Mouse (Mus musculus) mouse embryonic stem cell (cell line): Measurements from ENCODE around the gene Slc43a2.
"Not testable (repeated sequence)": the region's sequence is repeated elsewhere in the genome, so short reads cannot be mapped to it uniquely, and the experiment has no call there.

Experiments
- in situ Hi-C, 2 experiments: fragments of 300-500 bp; cut with MboI; formaldehyde crosslinking; loops; 1 replicate in 1 of 2; 3 replicates in 1 of 2; pipeline ENCODE4 v1.14.3; 2019 to 2020; ENCODE audit warnings: low sequenced_read_pairs in 2 of 2, low pct_unique_long_range_greater_than_20kb in 1 of 2, mixed read lengths in 1 of 2; ENCODE audit not compliant: unreplicated experiment in 1 of 2

The Slc43a2 gene

GRCm38 (mm10) chr11:75540710-75541581, 9.5 kb downstream of the Slc43a2 start:
- in situ Hi-C loops = no loop called here

- in situ Hi-C loops = no loop called here
Measured at GRCm38 (mm10) chr11:75544713-75545112, 13.2 kb downstream of the Slc43a2 start.

- in situ Hi-C loops = no loop called here
Measured at GRCm38 (mm10) chr11:75546057-75546456, 14.6 kb downstream of the Slc43a2 start.

- in situ Hi-C loops = no loop called here
Measured at GRCm38 (mm10) chr11:75549658-75550111, 18.2 kb downstream of the Slc43a2 start.

- in situ Hi-C loops = no loop called here
Measured at GRCm38 (mm10) chr11:75550200-75550946, 18.9 kb downstream of the Slc43a2 start.

GRCm38 (mm10) chr11:75551321-75551720, 19.8 kb downstream of the Slc43a2 start:
- in situ Hi-C loops = no loop called here

- in situ Hi-C loops = no loop called here
Measured at GRCm38 (mm10) chr11:75551961-75552441, 20.5 kb downstream of the Slc43a2 start.

- in situ Hi-C loops = no loop called here
Measured at GRCm38 (mm10) chr11:75552906-75553482, 21.5 kb downstream of the Slc43a2 start.

GRCm38 (mm10) chr11:75556006-75556405, 24.5 kb downstream of the Slc43a2 start:
- in situ Hi-C loops = not testable (repeated sequence)

- in situ Hi-C loops = no loop called here
Measured at GRCm38 (mm10) chr11:75557142-75557541, 25.6 kb downstream of the Slc43a2 start.

GRCm38 (mm10) chr11:75558101-75558500, 26.6 kb downstream of the Slc43a2 start:
- in situ Hi-C loops = no loop called here

GRCm38 (mm10) chr11:75559870-75560504, 28.5 kb downstream of the Slc43a2 start:
- in situ Hi-C loops = no loop called here

GRCm38 (mm10) chr11:75560530-75561409, 29.3 kb downstream of the Slc43a2 start:
- in situ Hi-C loops = no loop called here

- in situ Hi-C loops = no loop called here
Measured at GRCm38 (mm10) chr11:75561410-75561791, 29.9 kb downstream of the Slc43a2 start.

GRCm38 (mm10) chr11:75562840-75563239, 31.3 kb downstream of the Slc43a2 start:
- in situ Hi-C loops = no loop called here

- in situ Hi-C loops = no loop called here
Measured at GRCm38 (mm10) chr11:75563851-75564548, 32.5 kb downstream of the Slc43a2 start.

GRCm38 (mm10) chr11:75565849-75566248, 34.4 kb downstream of the Slc43a2 start:
- in situ Hi-C loops = no loop called here
